Mouse (Mus musculus): ENCODE results near the gene Art1. TPM values are rescaled to one million over a fixed set of nuclear protein-coding genes. Genes with fewer than 3 reads are reported as not detected.
A peak's percentile ranks its signal among the peaks of the same experiment; 100 is the strongest.

Gene Art1
- total and polyA plus RNA-seq, 3 experiments = not detected

- Histone ChIP-seq H3K27ac (ENCODE audit: control insufficient read depth, low read depth, low read length) (no peak overlapping the region), H3K79me2 (ENCODE audit: control insufficient read depth, insufficient read depth, low read length, poor library complexity) (no peaks in the 10 kb centered on the region), H3K4me1 (ENCODE audit: control insufficient read depth in 1 of 2, insufficient read depth in 2 of 2, low read length in 2 of 2) (no peaks in the 10 kb centered on the region), H3K9ac (ENCODE audit: control insufficient read depth, low read depth, low read length, poor library complexity, severe bottlenecking) (no peak overlapping the region), H3K36me3 (ENCODE audit: control insufficient read depth in 1 of 2, insufficient read depth in 2 of 2, low read length in 2 of 2) (peaks cover 0 to 2% of the 10 kb centered on the region in 2 experiments; a peak in 2 of 4 replicates), H3K9me3 (replicated peaks; ENCODE audit: insufficient read depth, low read length) (no peaks in the 10 kb centered on the region), H3K27me3 (ENCODE audit: control insufficient read depth in 1 of 2, insufficient read depth in 2 of 2, low read length in 2 of 2) (no peaks in the 10 kb centered on the region), H3K4me3 (ENCODE audit: control insufficient read depth in 1 of 2, insufficient read depth in 1 of 2, low read depth in 2 of 2, low read length in 2 of 2) (no peak overlapping the region)
- TF ChIP-seq MAZ (IDR thresholded peaks at IDR 0.05; ENCODE audit: low read depth, low read length) = no peak
- TF ChIP-seq ZNF384 (IDR thresholded peaks at IDR 0.05; ENCODE audit: low read depth, low read length) = 0 out of 2 replicates have a peak, but pooled peaks have one; percentile 15
- no peak for DNase-seq (ENCODE audit: low read depth, low spot score)
Observed at GRCm38 (mm10) chr7:102080311-102080710, 21.2 kb upstream of the Art1 start.

GRCm38 (mm10) chr7:102081784-102082183, 19.8 kb upstream of the Art1 start:
- peaks cover 0 to 2% of the 10 kb centered on the region in 2 experiments; a peak in 2 of 4 replicates for H3K36me3 ChIP-seq (ENCODE audit: control insufficient read depth in 1 of 2, insufficient read depth in 2 of 2, low read length in 2 of 2)
- no peak for TF ChIP-seq MXI1 (IDR thresholded peaks at IDR 0.05; ENCODE audit: low read depth, low read length)
- no peak for TF ChIP-seq MYC (IDR thresholded peaks at IDR 0.05; ENCODE audit: low read depth, low read length)
- DNase-seq (ENCODE audit: low read depth, low spot score) = no peak
- no peaks in the 10 kb centered on the region for H3K27me3 ChIP-seq (ENCODE audit: control insufficient read depth in 1 of 2, insufficient read depth in 2 of 2, low read length in 2 of 2)
- H3K9me3 ChIP-seq (replicated peaks; ENCODE audit: insufficient read depth, low read length) = no peaks in the 10 kb centered on the region
- no peaks in the 10 kb centered on the region for H3K79me2 ChIP-seq (ENCODE audit: control insufficient read depth, insufficient read depth, low read length, poor library complexity)
- no peak overlapping the region for H3K27ac ChIP-seq (ENCODE audit: control insufficient read depth, low read depth, low read length)
- no peaks in the 10 kb centered on the region for H3K4me1 ChIP-seq (ENCODE audit: control insufficient read depth in 1 of 2, insufficient read depth in 2 of 2, low read length in 2 of 2)
- no peak overlapping the region for H3K4me3 ChIP-seq (ENCODE audit: control insufficient read depth in 1 of 2, insufficient read depth in 1 of 2, low read depth in 2 of 2, low read length in 2 of 2)
- H3K9ac ChIP-seq (ENCODE audit: control insufficient read depth, low read depth, low read length, poor library complexity, severe bottlenecking) = no peak overlapping the region

- Histone ChIP-seq H3K4me3 (ENCODE audit: control insufficient read depth in 1 of 2, insufficient read depth in 1 of 2, low read depth in 2 of 2, low read length in 2 of 2) (no peak within 1 kb of the TSS), H3K27ac (ENCODE audit: control insufficient read depth, low read depth, low read length) (no peak within 1 kb of the TSS), H3K4me1 (ENCODE audit: control insufficient read depth in 1 of 2, insufficient read depth in 2 of 2, low read length in 2 of 2) (no peaks in the 10 kb centered on the region), H3K36me3 (ENCODE audit: control insufficient read depth in 1 of 2, insufficient read depth in 2 of 2, low read length in 2 of 2) (peaks cover 0 to 2% of the 10 kb centered on the region in 2 experiments; a peak in 2 of 4 replicates), H3K9ac (ENCODE audit: control insufficient read depth, low read depth, low read length, poor library complexity, severe bottlenecking) (no peak within 1 kb of the TSS), H3K79me2 (ENCODE audit: control insufficient read depth, insufficient read depth, low read length, poor library complexity) (no peaks in the 10 kb centered on the region), H3K9me3 (replicated peaks; ENCODE audit: insufficient read depth, low read length) (no peaks in the 10 kb centered on the region), H3K27me3 (ENCODE audit: control insufficient read depth in 1 of 2, insufficient read depth in 2 of 2, low read length in 2 of 2) (no peaks in the 10 kb centered on the region)
- TF ChIP-seq BHLHE40 (IDR thresholded peaks at IDR 0.05; ENCODE audit: borderline replicate concordance, low read depth, low read length) (no peak), CHD2 (IDR thresholded peaks at IDR 0.05; ENCODE audit: low read length) (no peak), RCOR1 (IDR thresholded peaks at IDR 0.05; ENCODE audit: low read depth, low read length) (no peak), TBP (IDR thresholded peaks at IDR 0.05; ENCODE audit: low read depth, low read length) (no peak), POLR2A (IDR thresholded peaks at IDR 0.05; ENCODE audit: control insufficient read depth in 1 of 2, insufficient read depth in 1 of 2, low read depth in 1 of 2, low read length in 2 of 2, poor library complexity in 1 of 2) (no peak), USF2 (IDR thresholded peaks at IDR 0.05; ENCODE audit: borderline replicate concordance in 1 of 2, insufficient read depth in 1 of 2, low read depth in 1 of 2, low read length in 2 of 2) (no peak), EP300 (IDR thresholded peaks at IDR 0.05; ENCODE audit: low read depth in 1 of 2, low read length in 2 of 2) (no peak), E2F4 (IDR thresholded peaks at IDR 0.05; ENCODE audit: borderline replicate concordance, low read depth, low read length) (no peak), ZMIZ1 (IDR thresholded peaks at IDR 0.05; ENCODE audit: low read depth, low read length) (no peak), ETS1 (IDR thresholded peaks at IDR 0.05; ENCODE audit: low read depth, low read length) (no peak)
- no peak for DNase-seq (ENCODE audit: low read depth, low spot score)
Observed at GRCm38 (mm10) chr7:102082816-102083215, 18.7 kb upstream of the Art1 start, which contains the start of gene Trpc2. TSS of gene Trpc2 (plus strand) at chr7:102083116.

All from MEL (cell line).